In the genomic region with DNA sequence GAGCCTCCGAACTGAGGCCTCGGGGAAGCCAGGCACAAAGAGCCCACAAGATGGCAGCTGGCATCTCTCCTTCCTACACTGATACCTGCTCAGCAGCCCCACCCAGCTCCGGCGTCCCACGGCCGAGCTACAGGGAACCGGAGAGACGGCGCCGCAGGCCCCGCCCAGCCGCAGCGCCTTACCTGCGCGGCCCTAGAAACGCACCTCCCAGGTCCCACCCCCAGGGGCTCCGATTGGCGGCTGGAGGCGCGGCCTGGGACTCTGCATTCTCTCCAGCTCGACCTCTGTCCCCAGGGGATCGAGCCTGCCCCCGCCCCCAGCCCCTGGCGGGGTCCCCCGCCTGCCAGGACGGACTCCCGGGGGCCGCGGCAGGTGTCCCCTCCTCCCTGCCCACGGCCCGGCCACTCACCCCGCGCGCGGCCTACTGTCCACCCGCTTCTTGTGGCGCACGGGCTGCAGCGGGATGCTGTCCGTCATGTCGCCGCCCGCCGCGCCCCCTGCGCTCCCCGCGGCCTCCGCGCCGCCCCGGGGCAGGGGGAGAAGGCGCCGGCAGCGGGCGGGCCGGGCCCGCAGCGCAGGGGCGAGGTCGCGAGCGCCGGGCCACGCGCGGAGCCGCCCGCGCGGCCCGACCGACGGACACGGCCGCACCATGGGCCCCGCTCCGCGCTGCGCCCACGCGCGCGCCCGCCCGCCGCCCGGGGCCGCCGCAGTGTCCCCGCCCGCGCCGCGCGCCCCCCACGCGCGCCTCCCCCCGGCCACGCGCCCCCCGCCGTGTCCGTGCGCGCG, we compare ENCODE assay signal across 8 mouse cellular contexts. TPM values are rescaled to one million over a fixed set of nuclear protein-coding genes. Genes with fewer than 3 reads are reported as not detected.
DNase-seq lines count a peak whose midpoint lies in the region; ATAC-seq lines count a peak whose summit lies in the region.

No protein-coding gene starts in this region.

- H3K9ac ChIP-seq in hindbrain, embryonic 14.5 days = peak overlapping the region; percentile 98
- H3K9ac ChIP-seq in lung, embryonic 16.5 days (ENCODE audit: low read length) = peak overlapping the region; percentile 78

- peak; percentile 94 for DNase-seq in R1 (ENCODE audit: low read depth, low spot score)
- peak; percentile 86 for DNase-seq in cerebellum, adult 8-10 months
- peak; percentile 71 to 83 for DNase-seq in frontal cortex, adult 2 months (ENCODE audit: extremely low spot score in 1 of 2, low spot score in 1 of 2)
- peak; percentile 75 for DNase-seq in hindbrain, embryonic 14.5 days (ENCODE audit: low spot score)
- DNase-seq in layer of hippocampus, postnatal 25 days (ENCODE audit: extremely low spot score in 1 of 2, low spot score in 1 of 2) = peak; percentile 47 to 58
- DNase-seq in retina, postnatal 1 day = peak; percentile 85
- DNase-seq in urinary bladder, postnatal 25 days (ENCODE audit: low spot score) = peak; percentile 69

- H3K27ac ChIP-seq in hindbrain, embryonic 14.5 days = peak overlapping the region; percentile 98
- peak overlapping the region; percentile 65 for H3K27ac ChIP-seq in lung, embryonic 16.5 days (ENCODE audit: low read length)

- H3K4me1 ChIP-seq in hindbrain, embryonic 14.5 days (replicated peaks; ENCODE audit: control insufficient read depth, insufficient read depth, low read length) = peaks cover 6% of the 10 kb centered on the region; the same call in 1 of the 2 replicates
- H3K4me1 ChIP-seq in lung, embryonic 16.5 days (replicated peaks; ENCODE audit: control insufficient read depth, insufficient read depth, low read length) = no peaks in the 10 kb centered on the region; the same call in 1 of the 2 replicates

- WGBS in hindbrain, embryonic 14.5 days = under 1% methylated on average over 43 of the region's 108 CpGs
- 1% methylated on average over 41 of the region's 108 CpGs for WGBS in lung, embryonic 16.5 days

- H3K4me2 ChIP-seq in hindbrain, embryonic 14.5 days (replicated peaks) = peak overlapping the region; percentile 62
- H3K4me2 ChIP-seq in lung, embryonic 16.5 days (ENCODE audit: low read depth, low read length) = peak overlapping the region; percentile 82

- no peaks in the 10 kb centered on the region for H3K27me3 ChIP-seq in hindbrain, embryonic 14.5 days (ENCODE audit: control insufficient read depth, insufficient read depth, low read length)
- no peaks in the 10 kb centered on the region for H3K27me3 ChIP-seq in lung, embryonic 16.5 days (ENCODE audit: control insufficient read depth, insufficient read depth, low read depth, low read length)

- ATAC-seq in hindbrain, embryonic 14.5 days (ENCODE audit: low FRiP score) = peak; percentile 86
- ATAC-seq in lung, embryonic 16.5 days (ENCODE audit: low read depth) = peak; percentile 94

- H3K36me3 ChIP-seq in hindbrain, embryonic 14.5 days (replicated peaks; ENCODE audit: control insufficient read depth, insufficient read depth) = no peaks in the 10 kb centered on the region
- no peaks in the 10 kb centered on the region for H3K36me3 ChIP-seq in lung, embryonic 16.5 days (ENCODE audit: control insufficient read depth, insufficient read depth, low read length)

- H3K9me3 ChIP-seq in hindbrain, embryonic 14.5 days (ENCODE audit: control insufficient read depth, low read length) = no peaks in the 10 kb centered on the region
- 0 out of 2 replicates have a peak, but pooled peaks cover 3% of the 10 kb centered on the region for H3K9me3 ChIP-seq in lung, embryonic 16.5 days (ENCODE audit: control insufficient read depth, low read length)

- H3K4me3 ChIP-seq in hindbrain, embryonic 14.5 days (replicated peaks; ENCODE audit: low read length) = peak overlapping the region; percentile 95
- peak overlapping the region; percentile 75 for H3K4me3 ChIP-seq in lung, embryonic 16.5 days (ENCODE audit: low read length)

RNA-seq across cellular contexts. Expression of a gene that starts 0.7 kb away (rescaled TPM):
- 219 and 239 TPM in 2 replicates for polyA plus RNA-seq in frontal cortex, adult 2 months (2012; rRNA removed)
- polyA plus RNA-seq in hindbrain, embryonic 14.5 days (2014; fragmentation: Nextera tagmentation; extraction: Ambion mirVana) = 77.1 and 82.0 TPM in 2 replicates
- 100 to 1,000 TPM; 356 to 393 TPM for total RNA-seq in layer of hippocampus, postnatal 25 days (2021)
- polyA plus RNA-seq in lung, embryonic 16.5 days (2015; fragmentation: Nextera tagmentation; extraction: Ambion mirVana) = 12.2 and 13.8 TPM in 2 replicates

RNA-seq across cellular contexts. Expression of a gene that starts 26.3 kb away (rescaled TPM):
- polyA plus RNA-seq in frontal cortex, adult 2 months (2012; rRNA removed) = 0.22 and 0.74 TPM in 2 replicates
- 0.37 and 1.7 TPM in 2 replicates for polyA plus RNA-seq in hindbrain, embryonic 14.5 days (2014; fragmentation: Nextera tagmentation; extraction: Ambion mirVana)
- total RNA-seq in layer of hippocampus, postnatal 25 days (2021) = under 1 TPM; 0.32 to 0.75 TPM
- polyA plus RNA-seq in lung, embryonic 16.5 days (2015; fragmentation: Nextera tagmentation; extraction: Ambion mirVana) = 0.41 TPM in 1 of 2 replicates, not detected in the other

Comparison
In these comparisons a context has a peak if more than half of its experiments do, and no peak if none do; other contexts are left out.
1. Peak in every context shown above with its lines: DNase-seq, ATAC-seq, H3K4me3 ChIP-seq and H3K27ac ChIP-seq.